Mouse (Mus musculus) forebrain, embryonic 14.5 days (tissue): ENCODE measurements around the gene Cd9. TPM values are rescaled to one million over a fixed set of nuclear protein-coding genes. Genes with fewer than 3 reads are reported as not detected.

Experiments
- ATAC-seq: fragments of 200-750 bp; cut with Nextera tagmentation; 2 replicates; pipeline ENCODE4 v1.8.0; 2017; ENCODE audit warnings: mild to moderate bottlenecking, moderate library complexity
- DNase-seq: peaks from one replicate; pipeline ENCODE4 v3.0.0-alpha.2; 2015; ENCODE audit warnings: low spot score
- H3K27ac ChIP-seq: fragments of 300-500 bp; sonication (generic); 2 replicates; pipeline ENCODE4 v1.5.1; 2014; ENCODE audit warnings: low read depth, mild to moderate bottlenecking, control low read depth, low read length, moderate library complexity
- H3K27me3 ChIP-seq: fragments of 300-500 bp; sonication (generic); replicated peaks from 2 replicates; pipeline ENCODE4 v1.6.1; 2014; ENCODE audit warnings: low read length, control low read depth, mixed read lengths; ENCODE audit not compliant: control insufficient read depth, insufficient read depth
- H3K36me3 ChIP-seq: fragments of 300-500 bp; sonication (generic); 2 replicates; pipeline ENCODE4 v1.6.1; 2014; ENCODE audit warnings: low read length, control low read depth; ENCODE audit not compliant: control insufficient read depth, insufficient read depth
- H3K4me1 ChIP-seq: fragments of 300-500 bp; sonication (generic); 2 replicates; pipeline ENCODE4 v1.6.1; 2014; ENCODE audit warnings: antibody characterized with exemption, low read length, control low read depth; ENCODE audit not compliant: control insufficient read depth, insufficient read depth
- H3K4me2 ChIP-seq: fragments of 300-500 bp; sonication (generic); 2 replicates; pipeline ENCODE4 v1.6.1; 2014; ENCODE audit warnings: mild to moderate bottlenecking, control low read depth, low read length
- H3K4me3 ChIP-seq: fragments of 300-500 bp; sonication (generic); 2 replicates; pipeline ENCODE4 v1.5.1; 2014; ENCODE audit warnings: low read depth, low read length, control low read depth
- H3K9ac ChIP-seq: fragments of 300-500 bp; sonication (generic); 2 replicates; pipeline ENCODE4 v1.6.1; 2014; ENCODE audit warnings: mild to moderate bottlenecking, low read length, control low read depth, moderate library complexity
- H3K9me3 ChIP-seq: fragments of 300-500 bp; sonication (generic); replicated peaks from 2 replicates; pipeline ENCODE4 v1.6.1; 2016; ENCODE audit warnings: low read length, control low read depth, mixed read lengths; ENCODE audit not compliant: control insufficient read depth
- WGBS: fragments of 180-500 bp; shearing (Covaris S2); extraction: QIAGEN DNeasy Blood & Tissue Kit; methylation state at CpG from one replicate; pipeline ENCODE4 v1.1.7; 2014; 5-methylcytosine and 5-hydroxymethylcytosine counted together
- polyA plus RNA-seq: library from polyadenylated mRNA; unstranded; fragments of >200 nt; fragmentation: Nextera tagmentation; extraction: Ambion mirVana; gene quantifications from 2 replicates; pipeline ENCODE4 v1.2.1, GENCODE M21; 2014

Cd9 gene
- polyA plus RNA-seq, 1 experiment from 2014 or later, result 77.8 TPM

GRCm38 (mm10) chr6:125436753-125437152, 57.8 kb downstream of the Cd9 start:
- DNase-seq (no peak), ATAC-seq (no peak)
- no peaks in the 10 kb centered on the region for H3K27me3 ChIP-seq
- H3K27ac ChIP-seq, result no peak overlapping the region
- no peaks in the 10 kb centered on the region for H3K4me1 ChIP-seq
- H3K9ac ChIP-seq, result no peak overlapping the region
- no peaks in the 10 kb centered on the region for H3K36me3 ChIP-seq
- H3K4me2 ChIP-seq, result no peak overlapping the region
- no peaks in the 10 kb centered on the region for H3K9me3 ChIP-seq
- H3K4me3 ChIP-seq, result no peak overlapping the region
- WGBS, result 85% methylated on average over 3 of the region's 3 CpGs

DNA sequence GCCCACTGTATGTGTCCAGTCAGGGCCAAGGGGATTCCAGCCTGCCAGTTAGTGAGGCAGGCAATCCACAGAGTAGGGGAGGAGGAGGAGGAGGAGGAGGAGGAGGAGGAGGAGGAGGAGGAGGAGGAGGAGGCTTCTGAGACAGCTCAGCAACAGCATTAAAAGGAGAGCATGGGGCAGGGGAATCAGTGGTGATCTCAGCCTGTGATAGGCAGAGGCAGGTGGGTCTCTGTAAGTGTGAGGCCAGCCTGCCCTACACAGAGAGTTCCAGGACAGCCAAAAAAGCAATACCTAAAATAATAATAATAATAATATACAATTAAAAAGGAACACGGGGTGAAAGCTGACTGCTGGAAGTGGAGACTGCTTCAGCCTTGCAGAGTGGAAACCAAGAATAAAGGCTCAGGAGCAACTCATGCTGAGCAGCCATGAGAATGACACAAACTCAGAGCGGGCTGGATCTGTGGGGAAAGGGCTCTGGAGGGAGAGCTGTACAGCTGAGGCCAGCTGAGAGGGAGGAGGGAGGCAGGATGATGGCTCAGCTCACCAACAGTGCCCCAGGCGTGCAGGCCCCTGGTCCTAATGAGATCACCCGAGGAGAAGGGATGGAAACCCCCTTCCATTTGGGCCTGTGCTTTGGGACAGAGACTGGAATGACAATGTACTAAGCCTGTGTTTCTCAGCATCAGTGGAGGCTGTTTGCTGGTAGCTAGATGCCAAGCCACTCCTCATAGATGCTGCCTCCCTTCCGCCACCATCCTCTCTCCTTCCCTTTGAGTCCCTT, 59.7 kb downstream of the Cd9 start:
- H3K27me3 ChIP-seq, result no peaks in the 10 kb centered on the region
- DNase-seq (no peak), ATAC-seq (no peak)
- no peaks in the 10 kb centered on the region for H3K4me1 ChIP-seq
- H3K36me3 ChIP-seq, result no peaks in the 10 kb centered on the region
- H3K27ac ChIP-seq, result no peak overlapping the region
- 47% methylated on average over 4 of the region's 5 CpGs for WGBS
- no peak overlapping the region for H3K4me3 ChIP-seq
- H3K9me3 ChIP-seq, result no peaks in the 10 kb centered on the region
- H3K9ac ChIP-seq, result no peak overlapping the region
- H3K4me2 ChIP-seq, result no peak overlapping the region

GRCm38 (mm10) chr6:125433704-125434447, 60.7 kb downstream of the Cd9 start:
- Histone ChIP-seq H3K36me3 (no peaks in the 10 kb centered on the region), H3K4me1 (no peaks in the 10 kb centered on the region), H3K4me2 (no peak overlapping the region), H3K9me3 (no peaks in the 10 kb centered on the region), H3K27me3 (no peaks in the 10 kb centered on the region), H3K4me3 (no peak overlapping the region), H3K9ac (no peak overlapping the region), H3K27ac (no peak overlapping the region)
- ATAC-seq, result no peak
- DNase-seq, result no peak
- WGBS, result 76% methylated on average over 6 of the region's 6 CpGs

DNA sequence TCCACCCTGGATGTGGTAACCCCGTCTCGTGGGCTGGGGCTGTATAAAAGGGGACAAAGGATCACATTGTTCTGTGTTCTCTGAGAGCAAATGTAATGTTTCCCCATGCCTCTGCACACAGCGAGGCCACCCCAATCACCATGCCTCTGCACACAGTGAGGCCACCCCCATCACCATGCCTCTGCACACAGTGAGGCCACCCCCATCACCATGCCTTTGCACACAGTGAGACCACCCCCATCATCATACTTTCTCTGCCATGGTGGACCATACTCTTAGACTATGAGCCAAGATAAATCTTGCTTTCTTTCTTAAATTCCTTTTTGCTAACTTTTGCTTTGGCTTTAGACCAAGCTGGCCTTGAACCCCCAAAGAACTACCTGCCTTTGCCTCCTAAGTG, 61.3 kb downstream of the Cd9 start:
- Histone ChIP-seq H3K4me2 (no peak overlapping the region), H3K27me3 (no peaks in the 10 kb centered on the region), H3K9me3 (no peaks in the 10 kb centered on the region), H3K9ac (no peak overlapping the region), H3K4me1 (no peaks in the 10 kb centered on the region), H3K27ac (no peak overlapping the region), H3K36me3 (no peaks in the 10 kb centered on the region), H3K4me3 (no peak overlapping the region)
- WGBS, result 41% methylated on average over 3 of the region's 3 CpGs
- DNase-seq (no peak), ATAC-seq (no peak)

- Histone ChIP-seq H3K27me3 (no peaks in the 10 kb centered on the region), H3K9me3 (no peaks in the 10 kb centered on the region), H3K27ac (no peak overlapping the region), H3K4me2 (no peak overlapping the region), H3K4me3 (no peak overlapping the region), H3K36me3 (no peaks in the 10 kb centered on the region), H3K9ac (no peak overlapping the region), H3K4me1 (no peaks in the 10 kb centered on the region)
- DNase-seq, result no peak
- ATAC-seq, result no peak
- 87% methylated on average over 7 of the region's 7 CpGs for WGBS
Measured at GRCm38 (mm10) chr6:125432522-125432921, 62.1 kb downstream of the Cd9 start.

DNA sequence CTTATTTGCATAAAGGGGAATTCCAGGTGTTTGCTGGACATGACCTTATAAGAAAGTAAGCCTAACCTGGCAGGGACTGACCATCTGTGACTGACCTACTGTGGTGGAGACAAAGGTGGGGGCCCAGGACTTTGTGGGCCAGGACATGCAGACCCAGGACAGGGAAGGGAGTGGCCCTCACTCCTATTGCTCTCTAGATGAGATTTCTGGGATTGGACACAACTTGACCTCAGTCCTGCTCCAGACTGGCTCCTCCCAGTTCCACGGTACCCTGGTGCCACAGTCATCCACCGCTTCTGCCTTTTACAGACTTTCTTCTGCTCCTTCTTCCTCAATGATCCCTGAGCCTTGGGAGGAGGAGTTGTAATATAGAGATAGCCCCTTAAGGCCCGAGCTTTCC, 63.6 kb downstream of the Cd9 start:
- no peak overlapping the region for H3K9ac ChIP-seq
- 56% methylated on average over 3 of the region's 3 CpGs for WGBS
- DNase-seq (no peak), ATAC-seq (no peak)
- H3K9me3 ChIP-seq, result no peaks in the 10 kb centered on the region
- H3K27me3 ChIP-seq, result no peaks in the 10 kb centered on the region
- no peak overlapping the region for H3K4me2 ChIP-seq
- H3K27ac ChIP-seq, result no peak overlapping the region
- peaks cover 4% of the 10 kb centered on the region; the same call in 1 of the 2 replicates for H3K4me1 ChIP-seq
- H3K36me3 ChIP-seq, result no peaks in the 10 kb centered on the region
- H3K4me3 ChIP-seq, result no peak overlapping the region

DNA sequence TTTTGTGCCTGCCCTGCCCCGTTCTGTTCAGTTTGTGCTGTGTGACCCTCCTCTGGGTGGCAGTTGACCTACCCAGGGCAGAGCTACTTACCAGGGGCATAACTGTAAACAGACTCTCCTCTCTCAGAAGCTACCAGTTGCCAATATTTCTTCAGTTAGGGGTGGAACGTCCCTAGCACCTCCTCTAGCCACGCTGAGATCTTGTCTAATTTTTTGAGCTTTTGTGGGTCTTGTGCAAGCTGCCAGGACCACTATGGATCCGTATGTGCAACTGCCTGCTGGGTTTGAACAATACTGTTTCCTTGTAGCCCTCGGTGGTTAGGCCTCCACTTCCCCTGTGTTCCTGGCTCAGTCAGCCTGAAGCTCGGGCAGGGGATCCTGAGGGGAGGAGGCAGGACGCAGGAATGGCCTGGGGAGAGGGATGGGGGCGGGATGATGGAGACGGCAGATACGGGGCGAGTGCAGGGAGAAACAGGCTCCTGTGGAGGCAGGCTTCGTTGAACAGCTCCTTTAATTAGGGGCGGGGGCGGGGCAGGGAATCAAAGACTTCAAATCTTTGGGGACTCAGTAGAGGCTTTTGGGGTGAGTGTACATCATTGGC, 64.1 kb downstream of the Cd9 start:
- Histone ChIP-seq H3K4me1 (peaks cover 4% of the 10 kb centered on the region; the same call in 1 of the 2 replicates), H3K36me3 (no peaks in the 10 kb centered on the region), H3K27me3 (no peaks in the 10 kb centered on the region), H3K4me2 (no peak overlapping the region), H3K9ac (no peak overlapping the region), H3K4me3 (no peak overlapping the region), H3K27ac (no peak overlapping the region), H3K9me3 (no peaks in the 10 kb centered on the region)
- no peak for ATAC-seq
- 8% methylated on average over 14 of the region's 14 CpGs for WGBS
- DNase-seq, result no peak

- Histone ChIP-seq H3K4me2 (no peak overlapping the region), H3K36me3 (no peaks in the 10 kb centered on the region), H3K4me3 (no peak overlapping the region), H3K27ac (no peak overlapping the region), H3K4me1 (peaks cover 4% of the 10 kb centered on the region; the same call in 1 of the 2 replicates), H3K27me3 (no peaks in the 10 kb centered on the region), H3K9ac (no peak overlapping the region), H3K9me3 (no peaks in the 10 kb centered on the region)
- DNase-seq (no peak), ATAC-seq (no peak)
- 86% methylated on average over 6 of the region's 6 CpGs for WGBS
Measured at GRCm38 (mm10) chr6:125429741-125430140, 64.8 kb downstream of the Cd9 start.
